Mouse (Mus musculus) heart, postnatal 10 days (tissue): ENCODE results near the gene Def6. TPM values are rescaled to one million over a fixed set of nuclear protein-coding genes. Genes with fewer than 3 reads are reported as not detected.

Experiments
- DNase-seq, 2 experiments: peaks; one replicate each; pipeline ENCODE4 v3.0.0; 2021
- intact Hi-C: fragments of 180-260 bp; cut with DNase I; formaldehyde crosslinking; loops from one replicate; pipeline ENCODE4 v1.15.1; 2025
- total RNA-seq, 2 experiments: library from RNA; stranded (reverse); gene quantifications; 2 replicates each; pipeline ENCODE4 v1.2.3; 2021

The Def6 gene
- total RNA-seq, 2 experiments from 2014 or later: 3.4 to 4.0 TPM

DNA sequence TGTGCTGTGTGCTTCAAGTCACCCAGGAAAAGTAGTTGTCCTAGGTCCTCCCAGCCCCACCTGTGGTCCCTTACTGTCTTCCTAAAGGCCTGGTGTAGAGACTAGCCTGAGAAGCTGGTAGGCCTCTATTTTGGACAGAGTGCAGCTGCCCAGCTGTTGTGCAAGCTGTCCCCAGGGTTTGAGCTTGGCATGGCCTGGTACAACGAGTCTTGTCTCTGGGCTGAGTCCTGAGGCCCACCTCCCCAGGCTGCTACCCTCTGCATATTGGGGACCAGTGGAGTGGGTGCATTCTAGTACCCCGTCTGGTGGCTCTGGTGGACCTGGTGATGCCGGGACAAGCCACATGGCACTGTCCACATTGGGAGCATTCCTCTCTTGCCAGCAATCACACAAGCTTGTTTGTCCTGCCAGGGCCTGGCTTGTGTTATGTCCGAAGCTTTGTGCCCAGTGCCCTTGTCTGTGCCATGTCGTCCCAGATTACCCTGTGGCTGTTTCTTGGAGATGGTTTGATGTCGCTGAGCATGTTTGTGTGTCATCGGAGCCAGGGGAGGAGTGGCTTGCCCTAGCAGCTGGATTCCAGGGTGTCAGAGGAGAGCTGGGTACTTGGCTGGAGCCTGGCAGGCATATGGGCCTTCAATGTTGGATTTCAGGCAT is 28.5 kb downstream of the Def6 start:
- DNase-seq: peak; percentile 61 to 73
- intact Hi-C loops: no loop called here

DNA sequence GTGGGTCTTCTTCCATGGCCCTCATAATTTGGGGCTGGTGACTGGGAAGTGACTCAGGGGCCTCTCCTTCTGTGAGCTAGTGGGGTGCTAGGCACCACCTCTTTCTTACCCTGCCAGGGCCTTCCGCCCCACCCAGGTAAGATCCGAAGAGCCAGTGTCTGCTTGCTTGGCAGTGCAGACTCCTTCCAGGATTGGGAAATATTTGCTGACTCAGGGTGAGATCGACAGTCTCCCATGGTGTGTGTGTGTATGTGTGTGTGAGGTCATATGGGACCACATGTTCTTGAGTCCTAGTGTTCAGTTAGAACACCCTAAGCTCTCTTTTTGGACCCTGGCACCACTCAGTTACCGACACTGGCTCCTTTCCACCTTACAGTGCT is 29.0 kb downstream of the Def6 start:
- DNase-seq: no peak
- intact Hi-C loops: no loop called here

DNA sequence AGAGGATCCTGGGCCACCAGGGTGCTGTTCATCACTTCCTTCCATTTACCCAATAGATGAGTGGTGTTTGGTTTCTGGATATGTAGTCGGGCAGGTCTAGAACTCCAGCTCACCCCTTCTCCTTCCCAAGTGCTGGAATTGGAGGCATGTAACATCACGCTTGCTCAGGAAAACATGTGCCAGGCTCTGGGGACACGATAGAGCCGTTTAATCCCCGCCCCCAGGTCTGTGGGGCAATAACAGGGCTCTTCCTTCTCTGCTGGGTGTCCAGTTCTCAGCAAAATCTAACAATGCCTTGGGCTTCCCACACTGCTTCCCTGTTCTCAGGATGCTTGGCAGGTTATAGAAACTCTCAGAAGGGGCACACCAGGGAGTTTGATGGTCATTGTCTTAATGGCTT is 29.8 kb downstream of the Def6 start:
- DNase-seq: no peak
- intact Hi-C loops: no loop called here

DNA sequence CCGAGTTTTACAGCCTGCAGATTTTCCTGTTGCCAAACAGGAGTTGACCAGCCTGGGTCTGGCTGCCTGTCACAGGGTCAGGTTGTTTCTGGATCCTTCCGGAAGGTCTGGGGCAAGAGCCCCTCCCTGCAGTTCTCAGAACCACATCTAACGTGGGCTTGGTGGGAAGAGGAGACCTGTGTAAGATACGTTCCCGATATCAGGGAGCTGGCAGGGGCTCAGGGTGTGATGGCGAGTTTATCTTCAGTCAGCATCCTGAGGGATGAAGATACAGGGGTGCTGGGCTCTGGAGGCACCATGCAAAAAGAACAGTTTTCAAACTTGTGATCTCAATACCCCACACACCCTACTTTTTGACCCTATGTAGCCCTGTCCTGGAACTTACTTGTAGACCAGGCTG is 30.3 kb downstream of the Def6 start:
- intact Hi-C loops: no loop called here
- DNase-seq: no peak

DNA sequence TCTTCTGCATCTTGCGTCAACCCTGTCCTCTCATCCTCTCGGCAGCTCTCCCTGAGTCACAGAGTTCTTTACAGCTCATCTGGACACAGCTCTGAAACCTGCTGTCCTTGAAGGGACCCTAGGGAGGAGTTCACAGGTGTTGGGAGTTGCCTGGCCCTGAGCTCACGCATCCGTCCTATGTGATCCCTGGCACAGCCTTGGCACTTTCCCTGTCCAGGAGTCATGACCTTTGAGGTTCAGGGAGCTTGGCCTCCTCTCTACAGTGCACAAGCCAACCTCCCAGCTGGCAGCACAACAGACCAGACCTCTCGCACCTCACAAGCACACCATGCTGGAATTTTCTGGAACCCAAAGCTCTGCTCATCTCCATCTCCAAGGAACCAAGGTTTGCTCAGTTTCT is 33.3 kb downstream of the Def6 start:
- intact Hi-C loops: no loop called here
- no peak for DNase-seq

- no peak for DNase-seq
- intact Hi-C loops: no loop called here
Observed at GRCm38 (mm10) chr17:28242296-28242695, 34.7 kb downstream of the Def6 start.

DNA sequence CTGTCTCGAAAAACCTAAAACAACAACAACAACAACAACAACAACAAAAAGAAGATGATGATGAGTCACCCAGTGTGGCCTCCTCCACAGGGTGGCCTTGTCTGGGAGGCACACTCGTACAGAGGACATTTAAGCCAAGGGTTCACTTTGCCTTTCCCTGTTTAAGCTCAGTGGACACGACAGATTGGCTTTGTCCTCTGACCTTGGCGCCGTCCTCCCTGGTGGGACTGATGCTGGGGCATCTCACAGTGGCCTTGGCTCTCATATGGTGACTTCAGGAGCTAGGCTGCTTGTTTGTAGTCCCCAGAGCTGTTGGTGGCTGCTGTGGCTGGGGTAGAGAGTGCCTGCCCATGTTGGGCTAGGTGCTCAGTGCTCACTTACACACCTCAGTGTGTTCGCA is 36.6 kb downstream of the Def6 start:
- DNase-seq: no peak
- intact Hi-C loops: no loop called here

DNA sequence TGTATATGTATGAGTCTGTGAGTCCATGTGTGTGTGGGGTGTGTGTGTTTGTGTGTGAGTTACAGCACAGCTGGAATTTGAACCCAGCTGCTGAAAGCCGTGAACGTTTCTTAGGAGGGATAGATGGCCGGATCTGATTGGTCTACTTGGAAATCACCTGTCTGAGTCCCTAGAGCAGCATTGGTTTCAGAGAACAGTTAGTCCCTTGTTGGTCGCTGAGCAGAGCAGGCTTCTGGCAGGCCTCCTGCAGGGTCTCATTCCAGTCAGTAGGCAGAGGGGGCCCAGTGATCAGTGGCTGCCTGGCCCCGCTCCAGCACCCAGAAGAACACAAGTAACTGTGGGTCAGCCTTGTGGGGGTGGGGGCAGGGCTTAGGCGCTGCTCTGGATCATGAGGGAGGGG is 37.1 kb downstream of the Def6 start:
- intact Hi-C loops: no loop called here
- no peak for DNase-seq

GRCm38 (mm10) chr17:28246640-28247039 is 39.1 kb downstream of the Def6 start:
- intact Hi-C loops: no loop called here
- DNase-seq: no peak

DNA sequence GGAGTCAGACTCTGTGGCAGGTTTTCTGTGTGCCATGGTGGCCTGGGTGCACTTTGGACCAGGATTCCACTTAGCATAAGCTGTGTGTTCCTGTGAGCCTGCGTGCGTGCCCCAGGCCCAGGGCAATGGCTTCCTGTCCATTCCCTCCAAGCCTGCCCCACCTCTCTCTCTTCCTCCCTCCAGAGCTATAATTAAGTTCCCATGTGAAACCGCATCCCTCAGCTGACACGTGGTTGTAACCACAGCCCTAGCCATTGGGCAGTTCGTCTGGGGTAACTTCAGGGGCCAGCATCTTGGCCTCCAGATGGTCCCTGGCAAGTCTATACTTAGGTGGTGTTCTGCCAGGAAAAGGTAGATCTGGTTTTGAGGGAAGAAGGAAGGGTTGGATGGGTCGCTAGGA is 40.0 kb downstream of the Def6 start:
- intact Hi-C loops: no loop called here
- DNase-seq: peak; percentile 56 to 58

- intact Hi-C loops: no loop called here
- DNase-seq: no peak
Observed at GRCm38 (mm10) chr17:28249062-28249461, 41.5 kb downstream of the Def6 start.

DNA sequence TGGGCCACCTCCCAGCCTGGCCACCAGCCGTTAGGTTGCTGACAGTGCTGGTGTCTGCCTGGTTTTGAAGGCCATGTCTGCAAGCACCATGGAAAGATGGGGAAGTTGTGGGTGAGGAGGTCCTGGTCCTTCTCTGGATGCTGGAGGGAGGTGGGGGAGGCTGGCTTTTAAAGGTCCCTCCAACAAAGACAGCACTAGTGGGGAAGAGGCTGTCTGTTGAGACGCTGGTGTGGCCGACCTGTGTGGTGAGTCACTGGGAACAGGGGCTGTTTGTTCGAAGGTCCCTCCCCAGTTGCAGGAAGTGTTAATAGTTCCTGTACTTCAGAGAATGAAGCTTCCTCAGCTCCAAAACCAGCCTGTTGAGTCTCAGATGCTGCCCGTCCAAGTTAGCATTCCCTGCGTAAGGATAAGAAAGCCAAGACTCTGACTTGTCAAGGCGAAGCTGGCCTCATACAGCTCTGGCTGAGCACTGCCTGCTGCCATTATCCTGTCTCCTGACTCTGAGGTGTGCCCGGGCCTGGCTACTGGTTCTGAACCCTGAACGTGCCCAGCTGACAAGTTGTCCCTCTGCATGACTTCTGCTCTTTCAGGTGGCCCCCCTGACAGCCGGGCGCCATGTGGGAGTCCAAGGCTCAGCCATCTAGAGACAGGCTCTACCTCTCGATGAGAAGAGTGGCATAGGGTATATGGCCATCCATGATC is 44.2 kb downstream of the Def6 start:
- intact Hi-C loops: no loop called here
- DNase-seq: no peak

GRCm38 (mm10) chr17:28252281-28252648 is 44.7 kb downstream of the Def6 start:
- intact Hi-C loops: no loop called here
- peak; percentile 48 to 53 for DNase-seq

DNA sequence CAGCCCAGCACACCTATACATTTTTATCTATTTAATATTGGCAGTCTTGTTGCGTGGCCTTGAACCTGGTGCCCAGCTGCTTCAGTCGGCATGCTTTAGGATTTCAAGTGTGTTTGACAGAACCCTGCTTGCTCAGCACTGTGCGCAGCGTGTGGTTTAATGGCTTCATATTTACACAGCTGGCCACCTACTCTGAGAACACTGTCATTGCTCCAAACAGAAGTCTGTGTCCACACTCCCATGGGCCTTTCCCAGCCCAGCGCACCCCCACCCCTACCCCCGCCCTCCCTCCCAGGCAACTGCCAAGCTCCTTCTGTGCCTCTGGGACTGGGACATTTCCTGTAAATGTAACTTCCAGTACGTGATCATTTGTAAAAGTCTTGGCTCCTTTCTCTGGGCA is 45.6 kb downstream of the Def6 start:
- DNase-seq: peak; percentile 59
- intact Hi-C loops: no loop called here

DNA sequence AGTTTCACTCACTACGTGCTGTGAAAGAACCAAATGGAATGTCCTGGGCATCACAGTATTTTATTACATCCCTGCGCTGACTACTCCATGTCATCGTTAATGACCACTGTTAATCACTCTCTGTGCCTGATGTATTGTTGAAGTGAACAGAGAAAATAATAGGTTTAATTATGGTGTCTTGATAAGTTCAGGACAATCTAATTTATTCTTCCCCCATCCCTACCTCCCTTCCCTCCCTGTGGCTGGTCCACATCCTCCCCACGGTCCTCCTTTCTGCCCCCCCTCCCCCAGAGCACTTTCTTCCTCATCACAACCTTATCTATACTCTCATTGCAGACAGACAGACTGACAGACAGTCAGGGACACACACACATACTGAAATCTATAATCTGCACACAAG is 47.2 kb downstream of the Def6 start:
- DNase-seq: no peak
- intact Hi-C loops: no loop called here

DNA sequence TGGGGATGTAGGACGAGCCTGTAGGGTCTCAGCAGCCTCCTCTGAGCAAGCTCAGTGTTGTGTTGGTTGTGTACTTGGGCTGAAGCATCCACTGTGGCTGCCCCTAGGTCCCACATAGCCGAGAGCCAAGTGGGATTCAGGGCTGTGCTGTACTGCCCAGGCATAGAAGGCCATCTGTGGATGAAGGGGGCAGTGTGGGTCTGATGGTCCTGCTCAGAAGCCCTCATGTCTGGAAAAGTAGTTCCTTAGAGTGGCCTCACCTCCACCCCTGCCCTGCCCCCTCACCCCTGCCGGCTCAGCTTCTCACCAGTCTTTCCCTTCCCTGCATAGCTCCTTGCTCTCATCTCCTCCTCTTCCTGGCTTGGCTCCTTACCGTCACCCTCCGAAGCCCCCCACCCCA is 48.1 kb downstream of the Def6 start:
- DNase-seq: no peak
- intact Hi-C loops: no loop called here

DNA sequence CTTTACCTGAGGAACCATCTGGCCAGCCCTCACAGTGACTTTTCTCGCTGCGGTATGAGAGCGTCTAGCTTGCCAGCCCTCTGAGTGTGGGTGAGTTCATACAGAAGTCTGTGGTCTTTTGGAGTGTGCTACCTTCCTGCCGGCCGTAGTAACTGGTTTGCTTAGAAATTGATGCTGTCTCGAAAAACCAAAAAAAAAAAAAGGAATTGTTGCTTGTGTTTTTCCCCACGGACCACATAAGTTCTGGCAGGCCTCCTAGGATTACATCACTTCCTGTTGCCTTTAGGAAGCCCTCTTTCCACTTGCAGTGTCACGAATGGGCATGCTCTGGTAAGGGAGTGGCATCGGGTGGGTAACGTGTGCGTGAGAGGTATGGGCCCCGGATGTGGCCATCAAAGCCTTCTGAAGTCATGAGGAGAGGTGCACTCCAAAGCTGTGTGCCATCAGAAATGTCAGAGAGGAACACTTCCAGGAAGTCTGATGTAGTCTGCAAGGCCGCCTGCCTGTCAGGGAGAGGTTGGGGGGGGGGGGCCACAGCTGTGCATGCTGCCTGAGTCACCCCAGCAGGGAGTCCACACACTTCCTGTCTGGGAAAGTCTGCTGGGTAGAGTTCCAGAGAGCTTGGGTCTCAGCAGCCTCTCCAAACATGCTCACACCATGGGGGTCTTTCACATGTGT is 49.2 kb downstream of the Def6 start:
- intact Hi-C loops: no loop called here

GRCm38 (mm10) chr17:28258325-28258724 is 50.7 kb downstream of the Def6 start:
- intact Hi-C loops: no loop called here

More for the DNA sequence above, 49.2 kb downstream of the Def6 start:
- DNase-seq: peak; percentile 87 to 89

GRCm38 (mm10) chr17:28259890-28260542 is 52.4 kb downstream of the Def6 start:
- intact Hi-C loops: no loop called here
- DNase-seq: no peak

More at GRCm38 (mm10) chr17:28258325-28258724, 50.7 kb downstream of the Def6 start:
- no peak for DNase-seq

DNA sequence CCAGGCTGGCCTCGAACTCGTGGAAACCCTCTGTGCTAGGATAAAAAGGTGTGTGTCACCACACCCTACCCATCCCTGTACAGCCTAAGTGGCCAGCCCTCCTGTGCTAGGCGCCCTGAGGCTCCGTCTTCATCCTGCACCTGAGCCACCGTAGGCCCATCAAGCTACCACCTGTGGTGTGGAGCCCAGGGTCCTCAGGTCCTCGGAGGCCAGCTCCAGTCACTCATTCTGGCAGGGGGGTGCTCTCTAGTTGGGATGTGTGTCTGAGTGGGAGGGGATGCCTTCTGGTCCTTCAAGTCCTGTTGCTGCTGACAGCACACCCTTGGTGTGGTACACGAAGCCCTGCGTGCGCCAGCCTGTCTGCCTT is 52.9 kb downstream of the Def6 start:
- intact Hi-C loops: no loop called here
- DNase-seq: no peak

DNA sequence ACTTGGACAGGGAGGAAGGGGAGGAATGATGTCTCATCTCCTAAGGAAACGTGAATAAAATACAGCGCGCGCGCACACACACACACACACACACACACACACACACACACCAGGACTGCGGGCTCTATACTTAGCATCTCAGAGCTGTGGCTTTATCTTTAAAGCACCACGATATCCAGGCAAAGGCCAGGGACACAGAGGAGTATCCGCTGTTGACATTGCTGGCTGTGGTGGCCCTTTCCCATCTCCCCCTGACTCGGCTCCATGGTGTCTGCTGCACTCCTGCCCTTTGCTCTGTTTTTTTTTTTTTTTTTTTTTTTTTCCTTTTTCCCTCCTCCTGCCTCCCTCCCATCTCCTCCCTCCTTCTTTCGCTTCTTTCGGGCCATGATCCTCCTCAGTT is 54.2 kb downstream of the Def6 start:
- peak in 1 of 2 experiments; percentile 38 for DNase-seq
- intact Hi-C loops: no loop called here
